Mouse (Mus musculus) liver, adult 2 months (tissue): ENCODE data around the gene Atp5l. TPM values are rescaled to one million over a fixed set of nuclear protein-coding genes. Genes with fewer than 3 reads are reported as not detected.

Experiments used
- DNase-seq: peaks from one replicate; pipeline ENCODE4 v3.0.0-alpha.2; 2011; ENCODE audit warnings: low read depth, low spot score; ENCODE audit errors: extremely low read depth
- H3K27ac ChIP-seq: fragments of 200-500 bp; replicated peaks from 2 replicates; pipeline ENCODE4 v1.5.1; 2012; ENCODE audit warnings: low read depth, mild to moderate bottlenecking, control low read depth, inconsistent platforms, low read length; ENCODE audit not compliant: insufficient read depth
- H3K27me3 ChIP-seq: fragments of 200-500 bp; 2 replicates; pipeline ENCODE4 v1.6.1; 2012; ENCODE audit warnings: mild to moderate bottlenecking, moderate library complexity, low read length, inconsistent platforms; ENCODE audit not compliant: control insufficient read depth, insufficient read depth
- H3K36me3 ChIP-seq: fragments of 200-500 bp; 2 replicates; pipeline ENCODE4 v1.6.1; 2012; ENCODE audit warnings: low read length, inconsistent platforms; ENCODE audit not compliant: control insufficient read depth, insufficient read depth
- H3K4me1 ChIP-seq: fragments of 200-500 bp; 2 replicates; pipeline ENCODE4 v1.6.1; 2011; ENCODE audit warnings: low read length; ENCODE audit not compliant: control insufficient read depth, insufficient read depth
- H3K4me3 ChIP-seq: fragments of 200-500 bp; 2 replicates; pipeline ENCODE4 v1.5.1; 2011; ENCODE audit warnings: low read depth, mild to moderate bottlenecking, control low read depth, low read length, moderate library complexity; ENCODE audit not compliant: insufficient read depth
- H3K79me2 ChIP-seq: fragments of 200-500 bp; 2 replicates; pipeline ENCODE4 v1.6.1; 2012; ENCODE audit warnings: inconsistent platforms, mild to moderate bottlenecking, low read length, moderate library complexity; ENCODE audit not compliant: control insufficient read depth, insufficient read depth
- H3K9ac ChIP-seq: fragments of 200-500 bp; 2 replicates; pipeline ENCODE4 v1.6.1; 2012; ENCODE audit warnings: low read depth, mild to moderate bottlenecking, control low read depth, inconsistent platforms, low read length
- CTCF ChIP-seq: fragments of 200-500 bp; IDR thresholded peaks from 2 replicates; pipeline ENCODE4 v1.5.1; 2011; ENCODE audit warnings: low read depth, low read length, control low read depth
- POLR2A ChIP-seq: fragments of 200-500 bp; IDR thresholded peaks from 2 replicates; pipeline ENCODE4 v1.6.1; 2011; ENCODE audit warnings: low read length, control low read depth; ENCODE audit not compliant: insufficient read depth; ENCODE audit errors: extremely low read depth
- WGBS: fragments of 180-500 bp; shearing (Covaris S2); methylation state at CpG from one replicate; pipeline ENCODE4 v1.1.7; 2018; 5-methylcytosine and 5-hydroxymethylcytosine counted together
- polyA plus RNA-seq: library from polyadenylated mRNA; depleted of rRNA; stranded (reverse); fragments of >200 nt; gene quantifications from 2 replicates; pipeline ENCODE4 v1.2.3, GENCODE M21; 2012
- total RNA-seq: library from RNA; depleted of rRNA; stranded (reverse); fragments of >200 nt; gene quantifications from 2 replicates; pipeline ENCODE4 v1.2.3, GENCODE M21; 2014

Atp5l gene
- total and polyA plus RNA-seq, 2 experiments, result 372 to 586 TPM

DNA sequence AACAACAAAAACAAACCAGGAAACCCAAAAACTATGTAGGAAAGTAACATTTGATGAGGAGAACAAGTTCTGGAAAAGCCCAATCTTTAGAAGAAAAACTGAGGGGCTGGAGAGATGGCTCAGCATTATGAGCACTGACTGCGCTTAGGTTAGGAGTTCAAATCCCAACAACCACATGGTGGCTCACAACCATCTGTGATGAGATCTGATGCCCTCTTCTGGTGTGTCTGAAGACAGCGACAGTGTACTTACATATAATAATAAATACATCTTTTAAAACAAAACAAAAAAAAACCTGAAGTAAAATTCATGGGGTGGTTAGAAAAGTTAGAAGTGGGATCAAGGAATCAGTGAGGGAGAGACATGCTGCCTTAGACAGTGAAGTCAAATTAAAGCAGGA is 1.0 kb upstream of the Atp5l start:
- H3K4me3 ChIP-seq, result no peak overlapping the region
- H3K27me3 ChIP-seq, result no peaks in the 10 kb centered on the region
- peaks cover 9% of the 10 kb centered on the region for H3K79me2 ChIP-seq
- H3K4me1 ChIP-seq, result peaks cover 7% of the 10 kb centered on the region
- no peak overlapping the region for H3K9ac ChIP-seq
- H3K36me3 ChIP-seq, result peaks cover 17% of the 10 kb centered on the region
- TF ChIP-seq POLR2A, result no peak
- TF ChIP-seq CTCF, result no peak
- H3K27ac ChIP-seq, result no peak overlapping the region
- WGBS, result 73% methylated on average over 2 of the region's 2 CpGs
- DNase-seq, result no peak

DNA sequence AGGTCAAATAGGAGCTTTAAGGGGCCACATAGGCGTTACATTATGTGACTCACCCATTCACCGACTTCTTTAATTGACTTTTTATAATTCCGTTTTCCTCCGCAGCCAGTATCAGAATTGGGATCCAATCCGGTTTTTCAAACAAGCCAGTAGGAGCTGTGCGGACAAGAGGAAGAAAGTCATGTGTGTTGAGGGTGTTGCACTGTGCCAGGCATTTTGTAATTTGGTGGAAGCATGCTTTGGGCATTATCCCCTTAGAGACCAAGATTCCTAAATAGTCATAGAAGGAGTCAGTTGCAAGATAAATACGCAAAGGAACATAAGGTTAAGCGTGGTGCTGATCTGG is 554 bp upstream of the Atp5l start:
- peak overlapping the region; percentile 64 for H3K9ac ChIP-seq
- peak overlapping the region; percentile 61 for H3K4me3 ChIP-seq
- H3K79me2 ChIP-seq, result peaks cover 9% of the 10 kb centered on the region
- TF ChIP-seq CTCF (no peak), POLR2A (no peak)
- H3K4me1 ChIP-seq, result peaks cover 7% of the 10 kb centered on the region
- WGBS, result under 1% methylated on average over 8 of the region's 8 CpGs
- no peaks in the 10 kb centered on the region for H3K27me3 ChIP-seq
- H3K36me3 ChIP-seq, result peaks cover 14% of the 10 kb centered on the region; the same call in 1 of the 2 replicates
- DNase-seq, result no peak
- peak overlapping the region; percentile 59 for H3K27ac ChIP-seq

DNA sequence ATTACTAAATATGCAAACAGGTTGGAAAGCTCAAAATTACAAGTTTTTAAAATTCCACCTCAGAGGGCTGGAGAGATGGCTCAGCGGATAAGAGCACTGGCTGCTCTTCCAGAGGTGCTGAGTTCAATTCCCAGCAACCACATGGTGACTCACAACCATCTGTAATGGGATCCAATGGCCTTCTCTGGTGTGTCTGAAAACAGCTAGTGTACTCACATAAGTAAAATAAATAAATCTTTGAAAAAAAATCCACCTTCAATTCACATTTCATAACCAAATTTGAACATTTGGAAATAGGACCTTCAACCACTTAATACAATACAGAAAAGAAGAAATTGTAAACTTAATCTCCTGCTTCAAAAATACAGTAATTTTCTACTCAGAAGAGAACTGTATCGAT is 936 bp downstream of the Atp5l start:
- Histone ChIP-seq H3K9ac (peak overlapping the region; percentile 55; the same call in 1 of the 2 replicates), H3K4me3 (peak overlapping the region; percentile 99), H3K36me3 (peaks cover 13% of the 10 kb centered on the region), H3K27ac (no peak overlapping the region; the same call in 1 of the 2 replicates), H3K79me2 (peaks cover 13% of the 10 kb centered on the region), H3K27me3 (no peaks in the 10 kb centered on the region), H3K4me1 (peaks cover 7% of the 10 kb centered on the region)
- no peak for DNase-seq
- 17% methylated on average over 2 of the region's 2 CpGs for WGBS
- TF ChIP-seq CTCF (no peak), POLR2A (no peak)

DNA sequence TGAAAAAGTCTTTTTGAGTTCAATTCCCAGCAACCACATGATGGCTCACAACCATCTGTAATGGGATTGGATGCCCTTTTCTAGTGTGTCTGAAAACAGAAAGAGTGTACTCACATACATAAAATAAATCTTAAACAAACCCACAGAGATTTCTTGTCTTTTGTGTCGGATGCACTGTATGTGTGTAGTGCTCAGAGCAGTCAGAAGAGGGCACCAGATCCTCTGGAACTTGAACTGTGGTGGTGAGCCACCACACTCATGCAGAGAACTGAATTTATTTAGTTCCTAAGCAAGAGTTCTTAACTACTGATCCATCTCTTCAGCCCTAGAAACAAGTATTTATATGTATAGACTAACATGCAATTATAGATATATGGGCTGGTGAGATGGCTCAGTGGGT is 4.3 kb downstream of the Atp5l start:
- DNase-seq, result peak; percentile 31
- peaks cover 13% of the 10 kb centered on the region for H3K79me2 ChIP-seq
- H3K4me3 ChIP-seq, result no peak overlapping the region
- H3K4me1 ChIP-seq, result peaks cover 7% of the 10 kb centered on the region
- no peak overlapping the region for H3K27ac ChIP-seq
- WGBS, result 22% methylated on average over 1 of the region's 1 CpGs
- H3K36me3 ChIP-seq, result peaks cover 20% of the 10 kb centered on the region
- no peak overlapping the region for H3K9ac ChIP-seq
- H3K27me3 ChIP-seq, result no peaks in the 10 kb centered on the region
- TF ChIP-seq CTCF (peak; percentile 64), POLR2A (no peak)

DNA sequence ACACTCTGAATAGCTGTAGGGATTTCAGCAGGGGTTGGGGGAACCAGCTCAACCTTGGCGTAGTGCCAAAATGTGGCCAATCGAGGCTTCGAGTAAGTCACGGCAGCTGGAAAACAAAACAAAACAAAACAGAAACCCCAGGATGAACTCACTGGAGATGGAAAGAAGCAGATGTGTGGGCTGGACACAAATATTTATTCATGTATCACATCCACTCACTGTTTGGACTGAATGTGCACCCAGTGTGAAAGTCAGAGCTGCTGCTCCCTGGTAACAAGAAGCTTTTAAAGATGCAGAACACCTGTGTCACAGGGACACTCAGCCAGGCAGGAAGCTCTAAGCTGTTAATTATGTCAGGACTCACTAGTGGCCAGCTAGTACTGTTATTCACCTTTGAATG is 5.8 kb downstream of the Atp5l start:
- peaks cover 27% of the 10 kb centered on the region for H3K36me3 ChIP-seq
- H3K79me2 ChIP-seq, result peaks cover 7% of the 10 kb centered on the region; the same call in 1 of the 2 replicates
- no peak overlapping the region for H3K4me3 ChIP-seq
- peaks cover 7% of the 10 kb centered on the region for H3K4me1 ChIP-seq
- TF ChIP-seq CTCF (no peak), POLR2A (no peak)
- H3K27me3 ChIP-seq, result no peaks in the 10 kb centered on the region
- H3K9ac ChIP-seq, result no peak overlapping the region
- DNase-seq, result no peak
- H3K27ac ChIP-seq, result no peak overlapping the region
- WGBS, result 15% methylated on average over 4 of the region's 4 CpGs

- TF ChIP-seq POLR2A (no peak), CTCF (no peak)
- H3K27ac ChIP-seq, result no peak overlapping the region
These were observed 9.2 kb downstream of the Atp5l start for GRCm38 (mm10) chr9:44911365-44911764.

More at GRCm38 (mm10) chr9:44911365-44911764, 9.2 kb downstream of the Atp5l start:
- no peak overlapping the region for H3K9ac ChIP-seq
- H3K36me3 ChIP-seq, result peaks cover 27% of the 10 kb centered on the region
- H3K79me2 ChIP-seq, result peaks cover 4% of the 10 kb centered on the region; the same call in 1 of the 2 replicates
- no peak overlapping the region for H3K4me3 ChIP-seq
- 89% methylated on average over 4 of the region's 4 CpGs for WGBS
- H3K4me1 ChIP-seq, result no peaks in the 10 kb centered on the region; the same call in 1 of the 2 replicates
- DNase-seq, result no peak
- H3K27me3 ChIP-seq, result no peaks in the 10 kb centered on the region
